Mouse (Mus musculus) kidney, postnatal 4 days (tissue): ENCODE results near the gene Gpt2.

Experiments
- DNase-seq, 2 experiments: peaks; one replicate each; pipeline ENCODE4 v3.0.0; 2021; ENCODE audit warnings: mixed read lengths in 2 of 2

The Gpt2 gene

GRCm38 (mm10) chr8:85487906-85488620, 4.3 kb upstream of the Gpt2 start:
- DNase-seq: peak in 1 of 2 experiments; percentile 13

- DNase-seq: no peak
These were observed 3.7 kb upstream of the Gpt2 start for GRCm38 (mm10) chr8:85488631-85489030.

GRCm38 (mm10) chr8:85489546-85489945, 2.8 kb upstream of the Gpt2 start:
- no peak for DNase-seq

- DNase-seq: peak; percentile 32 to 49
These were observed 860 bp downstream of the Gpt2 start for GRCm38 (mm10) chr8:85492940-85493931.

GRCm38 (mm10) chr8:85496125-85496524, 3.7 kb downstream of the Gpt2 start:
- DNase-seq: no peak

- DNase-seq: no peak
These were observed 4.4 kb downstream of the Gpt2 start for GRCm38 (mm10) chr8:85496778-85497177.

GRCm38 (mm10) chr8:85498577-85498976, 6.2 kb downstream of the Gpt2 start:
- no peak for DNase-seq

- DNase-seq: no peak
These were observed 8.1 kb downstream of the Gpt2 start for GRCm38 (mm10) chr8:85500460-85500859.

GRCm38 (mm10) chr8:85500955-85501685, 8.7 kb downstream of the Gpt2 start:
- DNase-seq: peak; percentile 46 to 57

GRCm38 (mm10) chr8:85502381-85502780, 10.0 kb downstream of the Gpt2 start:
- no peak for DNase-seq

- no peak for DNase-seq
These were observed 10.7 kb downstream of the Gpt2 start for GRCm38 (mm10) chr8:85503065-85503464.

- DNase-seq: no peak
These were observed 12.3 kb downstream of the Gpt2 start for GRCm38 (mm10) chr8:85504704-85505103.

GRCm38 (mm10) chr8:85506620-85507019, 14.2 kb downstream of the Gpt2 start:
- no peak for DNase-seq

GRCm38 (mm10) chr8:85508661-85509060, 16.3 kb downstream of the Gpt2 start:
- DNase-seq: no peak

GRCm38 (mm10) chr8:85512234-85512633, 19.9 kb downstream of the Gpt2 start:
- no peak for DNase-seq

- no peak for DNase-seq
These were observed 20.9 kb downstream of the Gpt2 start for GRCm38 (mm10) chr8:85513283-85513682.

GRCm38 (mm10) chr8:85515391-85515790, 23.0 kb downstream of the Gpt2 start:
- DNase-seq: peak in 1 of 2 experiments; percentile 12

- DNase-seq: peak in 1 of 2 experiments; percentile 10
These were observed 25.0 kb downstream of the Gpt2 start for GRCm38 (mm10) chr8:85517336-85517735.

GRCm38 (mm10) chr8:85517956-85518355, 25.6 kb downstream of the Gpt2 start:
- DNase-seq: no peak

- no peak for DNase-seq
These were observed 28.2 kb downstream of the Gpt2 start for GRCm38 (mm10) chr8:85520586-85520985.

- DNase-seq: no peak
These were observed 29.0 kb downstream of the Gpt2 start for GRCm38 (mm10) chr8:85521332-85521731.

GRCm38 (mm10) chr8:85524086-85524485, 31.7 kb downstream of the Gpt2 start:
- DNase-seq: no peak

GRCm38 (mm10) chr8:85526105-85526504, 33.7 kb downstream of the Gpt2 start:
- peak; percentile 77 to 79 for DNase-seq
